Mouse (Mus musculus): ENCODE measurements around the gene Tmem184a.

Gene Tmem184a

DNA sequence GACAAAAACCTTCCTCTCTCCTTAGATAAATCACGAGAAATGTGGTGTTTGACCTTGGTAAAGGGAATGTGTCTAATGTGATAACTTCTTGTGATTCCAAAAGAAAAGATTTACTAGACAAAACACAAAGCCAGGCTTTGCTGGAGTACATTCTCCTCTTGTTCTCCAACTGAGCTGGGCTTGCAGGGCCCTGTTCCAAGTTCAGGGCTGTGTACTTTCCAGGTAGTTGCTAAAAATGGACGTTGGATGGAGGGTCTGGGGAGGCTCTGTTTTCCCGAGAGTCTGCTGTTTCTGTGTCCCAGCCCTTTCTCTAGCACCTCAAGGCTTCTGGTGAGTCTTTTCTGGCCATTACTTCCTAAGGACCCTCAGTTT lies 26.8 kb downstream of the Tmem184a start:
- no peak for DNase-seq (ENCODE audit: low spot score)

GRCm38 (mm10) chr5:139792159-139792775 lies 27.4 kb downstream of the Tmem184a start:
- no peak for DNase-seq (ENCODE audit: low spot score)

DNA sequence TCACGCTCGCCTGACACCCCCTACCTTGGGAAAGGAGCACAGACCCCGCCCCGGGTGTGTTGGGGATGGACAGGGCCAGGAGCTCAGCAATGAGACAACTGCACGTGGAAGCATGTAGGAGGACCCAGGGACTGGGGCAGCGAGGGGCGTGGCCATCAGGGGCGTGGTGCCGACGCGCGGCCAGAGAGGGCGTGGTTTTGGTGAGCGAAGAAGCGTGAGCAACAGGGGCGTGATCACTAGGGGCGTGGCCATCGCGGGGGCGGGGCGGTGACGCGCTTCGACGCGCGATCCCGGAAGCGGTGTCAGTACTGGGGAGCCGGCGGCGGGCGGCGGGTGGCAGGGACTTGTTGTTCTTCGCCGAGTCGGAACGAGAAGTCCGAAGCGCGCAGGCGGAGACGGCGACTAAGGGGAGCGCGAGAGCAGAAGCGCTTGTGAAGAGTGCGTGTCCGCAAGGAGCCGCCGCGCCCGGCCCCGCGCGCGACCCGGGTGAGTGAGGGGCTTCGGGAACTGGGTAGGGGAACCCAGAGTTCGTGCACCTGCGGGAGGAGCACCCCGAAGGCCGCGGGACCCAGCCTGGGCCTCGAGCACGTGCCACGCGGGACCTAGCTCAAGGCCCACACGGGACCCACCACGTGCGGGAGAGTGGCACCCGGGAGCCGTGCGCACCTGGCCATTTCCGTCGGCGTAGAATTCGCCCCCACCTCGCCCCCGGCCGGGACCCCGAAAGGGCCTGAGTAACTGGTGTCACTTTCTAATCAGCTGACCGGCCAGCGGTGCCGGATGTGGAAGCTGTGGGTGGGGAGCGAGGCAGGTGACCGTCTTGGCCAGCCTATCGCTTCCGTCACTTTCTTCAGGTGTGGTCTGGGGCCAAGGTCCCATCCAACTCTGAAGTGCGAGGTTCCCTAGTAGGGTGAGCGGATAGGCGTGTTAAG lies 28.2 kb downstream of the Tmem184a start, which contains the start of gene Mafk:
Gene Mafk, plus strand, starts transcription at position 287 of the 932 bp plus-strand sequence.
- peak; percentile 99 for DNase-seq (ENCODE audit: low spot score)

DNA sequence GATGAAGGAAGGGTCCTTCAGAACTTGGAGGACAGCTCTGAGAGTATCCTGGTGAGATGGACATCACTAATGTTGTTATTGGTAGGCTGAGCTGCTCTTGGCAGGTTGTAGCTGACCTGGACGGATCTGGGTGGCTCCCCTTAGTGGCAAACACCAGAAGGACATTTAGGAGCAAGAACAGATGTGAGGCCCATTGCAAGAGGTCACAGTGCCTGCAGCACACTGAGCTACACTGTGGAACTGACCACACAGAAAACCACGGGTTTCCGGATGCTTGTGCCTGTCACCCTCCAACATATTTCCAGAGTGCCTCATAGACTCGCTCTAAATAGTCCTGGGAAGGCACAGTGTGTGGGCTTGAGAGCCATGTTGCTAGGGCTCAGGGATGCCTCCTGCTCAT lies 30.3 kb downstream of the Tmem184a start:
- DNase-seq (ENCODE audit: low spot score): no peak

DNA sequence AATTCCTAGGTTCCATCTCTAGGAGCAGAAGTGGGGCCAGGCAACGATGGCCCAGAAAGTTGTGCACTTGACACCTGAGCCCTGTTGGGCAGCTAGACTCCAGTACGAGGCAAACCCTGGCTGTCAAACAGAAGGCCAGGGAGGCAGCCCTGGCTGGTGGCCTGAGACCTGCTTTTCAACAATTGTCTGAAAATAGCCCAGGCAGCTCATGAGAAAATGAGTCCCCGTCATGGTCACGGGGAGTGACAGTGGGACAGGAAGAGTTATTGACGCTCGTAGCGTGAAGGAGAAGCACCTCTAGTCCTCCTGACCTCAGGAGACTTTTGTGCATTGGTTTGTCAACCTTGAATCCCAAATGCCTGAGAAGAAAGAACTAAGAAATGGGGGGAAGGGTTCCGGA lies 38.3 kb downstream of the Tmem184a start:
- DNase-seq (ENCODE audit: low spot score): no peak

DNA sequence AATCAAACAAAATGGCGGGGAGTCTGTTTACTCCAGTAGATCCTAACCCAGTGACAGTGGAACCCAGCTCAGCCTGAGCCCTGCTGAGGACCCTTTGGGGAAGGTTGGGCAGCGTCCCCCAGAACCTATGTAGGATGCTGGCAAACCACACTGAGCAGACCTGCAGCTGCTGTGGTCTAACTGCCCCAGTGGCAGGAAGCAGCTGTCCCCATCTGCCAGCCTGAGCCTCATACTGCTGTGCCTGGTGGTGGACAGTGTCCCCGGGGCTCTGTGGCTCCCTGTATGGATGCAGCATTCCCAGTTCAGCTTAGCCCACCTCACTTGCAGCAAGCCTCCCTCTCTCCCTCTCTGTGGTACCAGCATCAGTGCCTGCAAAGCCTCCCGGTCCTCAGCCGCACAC lies 42.8 kb downstream of the Tmem184a start:
- DNase-seq (ENCODE audit: low spot score): no peak

- peak; percentile 93 for DNase-seq (ENCODE audit: low spot score)
Measured at GRCm38 (mm10) chr5:139775216-139775926, 44.3 kb downstream of the Tmem184a start, which contains the start of gene Ints1. Gene Ints1, minus strand, starts transcription at chr5:139775674.

GRCm38 (mm10) chr5:139768216-139768615 lies 51.5 kb downstream of the Tmem184a start:
- no peak for DNase-seq (ENCODE audit: low spot score)

- DNase-seq (ENCODE audit: low spot score): peak; percentile 35
Measured at GRCm38 (mm10) chr5:139764296-139764695, 55.4 kb downstream of the Tmem184a start.

DNA sequence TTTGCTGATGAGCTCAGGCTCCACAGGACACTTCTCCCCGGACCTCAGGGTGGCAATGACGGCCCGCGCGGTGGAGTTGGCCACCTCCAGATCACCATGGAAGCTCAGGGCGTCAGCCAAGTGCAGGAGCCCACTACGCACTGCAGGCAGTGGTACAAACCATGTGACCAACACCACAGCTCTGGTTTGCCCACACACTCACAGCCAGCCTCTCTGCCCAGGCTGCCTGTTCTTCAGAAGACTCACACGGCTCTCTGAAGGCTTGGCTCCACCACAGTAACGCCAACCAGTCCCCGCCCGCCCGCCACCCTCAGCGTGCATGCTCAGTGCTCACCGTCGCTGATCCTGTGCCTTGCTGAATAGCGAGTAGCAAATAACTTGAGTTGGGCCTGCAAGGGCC lies 61.6 kb downstream of the Tmem184a start:
- no peak for DNase-seq (ENCODE audit: low spot score)

DNA sequence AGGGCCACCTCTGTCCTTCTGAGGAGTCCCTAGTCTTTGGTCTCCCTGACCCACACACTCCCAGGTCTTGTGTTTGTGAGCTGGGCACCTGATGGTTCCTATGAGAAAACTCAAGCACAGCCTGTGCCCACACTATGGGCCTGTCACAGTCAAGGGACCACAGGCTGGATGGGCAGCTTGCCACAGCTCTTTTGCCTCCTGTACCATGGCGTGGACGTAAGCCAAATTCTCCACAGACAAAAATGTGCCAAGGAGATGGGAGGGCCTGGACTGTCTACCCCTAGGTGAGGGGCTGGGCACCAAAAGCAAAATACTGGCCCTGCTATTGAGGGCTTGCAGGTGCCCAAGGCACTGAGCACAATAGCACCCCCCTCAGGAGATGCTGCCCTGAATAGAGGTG lies 63.1 kb downstream of the Tmem184a start:
- DNase-seq (ENCODE audit: low spot score): no peak

DNA sequence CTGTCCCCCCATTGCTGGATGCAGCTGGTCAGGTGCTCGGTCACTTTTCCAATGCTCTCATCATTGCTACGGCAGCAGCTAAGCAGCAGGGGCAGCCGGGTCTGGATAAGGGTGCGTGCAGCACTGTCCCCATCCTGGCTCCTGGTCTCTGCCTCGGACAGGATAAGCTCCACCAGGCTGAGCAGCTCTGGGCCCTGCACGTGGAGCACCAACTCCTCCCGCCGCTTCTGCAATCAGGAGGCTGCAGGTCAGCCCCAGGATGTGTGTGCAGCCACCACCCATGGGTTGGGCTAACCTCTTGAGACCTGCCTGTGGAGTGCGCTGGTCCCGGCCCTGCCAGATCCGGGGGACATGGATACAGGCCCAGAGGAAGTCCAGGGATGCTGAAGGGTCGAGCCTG lies 63.6 kb downstream of the Tmem184a start:
- no peak for DNase-seq (ENCODE audit: low spot score)

- DNase-seq (ENCODE audit: low spot score): peak; percentile 53
Measured at GRCm38 (mm10) chr5:139754753-139755152, 65.0 kb downstream of the Tmem184a start.

Data from ovary, postnatal 36 days (tissue).